Mouse (Mus musculus) left cerebral cortex, adult 6 months (tissue): ENCODE data around the gene Tcf21. TPM values are rescaled to one million over a fixed set of nuclear protein-coding genes. Genes with fewer than 3 reads are reported as not detected.

Experiments
- long read RNA-seq, 2 experiments: library from polyadenylated mRNA; unstranded; transcript quantifications; one replicate each; pipeline ENCODE4 v2.0.0; 2019 to 2020
- polyA plus RNA-seq: library from polyadenylated mRNA; unstranded; fragments of <200 nt; fragmentation: Nextera tagmentation; gene quantifications from 2 replicates; pipeline ENCODE4 v1.2.3, GENCODE M21; 2021

The Tcf21 gene
- not detected in 2 replicates for polyA plus RNA-seq
- long read RNA-seq, experiment 1 = 0 reads
- long read RNA-seq, experiment 2 = 0 reads

DNA sequence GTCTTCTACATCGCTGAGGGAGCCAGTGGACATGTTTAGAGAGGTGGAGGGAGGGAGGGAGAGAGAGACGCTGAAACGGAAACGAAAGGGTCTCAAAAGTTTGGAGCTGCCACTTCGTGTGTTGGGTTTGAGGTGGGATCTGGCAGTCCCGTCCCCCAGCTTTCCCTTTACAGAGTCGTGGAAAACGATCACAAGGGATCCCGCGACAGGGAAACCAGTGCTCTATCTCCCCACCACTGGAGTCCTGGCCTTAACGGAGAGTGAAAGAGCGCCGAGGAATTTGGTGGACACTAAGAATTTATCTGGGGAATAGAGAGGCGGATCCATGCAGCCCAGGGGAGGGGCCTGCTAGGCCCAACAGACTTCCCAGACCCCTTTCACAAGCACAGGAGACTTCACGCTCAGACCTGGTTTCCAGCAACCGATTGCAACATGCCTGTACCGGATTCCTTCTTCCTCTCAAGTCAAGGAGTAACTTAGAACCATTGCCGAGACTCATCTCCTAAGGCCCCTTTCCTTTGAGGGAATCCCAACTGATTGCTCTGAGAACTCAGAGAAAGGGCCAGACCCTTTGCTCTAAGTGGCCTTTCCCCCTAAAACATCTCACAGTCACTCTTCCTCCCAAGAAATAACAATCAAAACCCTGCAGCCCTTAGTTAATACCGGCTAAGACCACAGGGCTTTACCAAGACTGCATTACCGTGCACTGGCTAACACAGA, at the start of gene Tcf21:
Gene Tcf21 (minus strand): TSS at position 304 of the 720 bp plus-strand sequence.

Other genes starting within 250 kb of the Tcf21 start
- gene Slc2a12, start 175.2 kb downstream of the Tcf21 start, polyA plus RNA-seq = 1.2 and 1.5 TPM in 2 replicates
- gene Tbpl1, start 88.2 kb downstream of the Tcf21 start, polyA plus RNA-seq = 40.9 and 50.7 TPM in 2 replicates